Mouse (Mus musculus) cerebellum, adult 2 months (tissue): Measurements from ENCODE around the gene Wnt7a. TPM values are rescaled to one million over a fixed set of nuclear protein-coding genes. Genes with fewer than 3 reads are reported as not detected.

Source experiments
- DNase-seq, 2 experiments: peaks; one replicate each; pipeline ENCODE4 v3.0.0; 2021
- H3K27ac ChIP-seq: fragments of 200-500 bp; 2 replicates; pipeline ENCODE4 v1.5.1; 2012; ENCODE audit warnings: low read length, control low read depth, inconsistent platforms; ENCODE audit not compliant: insufficient read depth
- H3K27me3 ChIP-seq: fragments of 200-500 bp; 2 replicates; pipeline ENCODE4 v1.6.1; 2012; ENCODE audit warnings: inconsistent platforms, mild to moderate bottlenecking, low read length, moderate library complexity; ENCODE audit not compliant: control insufficient read depth, insufficient read depth
- H3K4me1 ChIP-seq: fragments of 200-500 bp; 2 replicates; pipeline ENCODE4 v1.6.1; 2011; ENCODE audit warnings: low read length; ENCODE audit not compliant: control insufficient read depth, insufficient read depth
- H3K4me3 ChIP-seq: fragments of 200-500 bp; replicated peaks from 2 replicates; pipeline ENCODE3; 2011; ENCODE audit warnings: mild to moderate bottlenecking, low read depth, low read length, control low read depth; ENCODE audit not compliant: insufficient read depth
- CTCF ChIP-seq: fragments of 200-500 bp; IDR thresholded peaks from 2 replicates; pipeline ENCODE4 v1.5.1; 2011; ENCODE audit warnings: low read depth, mild to moderate bottlenecking, control low read depth, low read length, moderate library complexity, borderline replicate concordance; ENCODE audit not compliant: insufficient read depth
- POLR2A ChIP-seq: fragments of 200-500 bp; IDR thresholded peaks from 2 replicates; pipeline ENCODE4 v1.6.1; 2011; ENCODE audit warnings: low read length, control low read depth, borderline replicate concordance; ENCODE audit not compliant: insufficient read depth
- WGBS: fragments of 180-500 bp; shearing (Covaris S2); methylation state at CpG from one replicate; pipeline ENCODE4 v1.1.7; 2018; 5-methylcytosine and 5-hydroxymethylcytosine counted together
- polyA plus RNA-seq: library from polyadenylated mRNA; depleted of rRNA; stranded (reverse); fragments of >200 nt; gene quantifications from 2 replicates; pipeline ENCODE4 v1.2.3, GENCODE M21; 2012

Gene Wnt7a
- polyA plus RNA-seq, 1 experiment, result 40.7 TPM

GRCm38 (mm10) chr6:91440474-91441144 lies 29.4 kb upstream of the Wnt7a start:
- 3% methylated on average over 30 of the region's 30 CpGs for WGBS
- TF ChIP-seq POLR2A (peak; percentile 99), CTCF (no peak)
- DNase-seq, result peak; percentile 96 to 99
- Histone ChIP-seq H3K27ac (no peak overlapping the region; the same call in 1 of the 2 replicates), H3K4me1 (0 out of 2 replicates have a peak, but pooled peaks cover 5% of the 10 kb centered on the region), H3K27me3 (no peaks in the 10 kb centered on the region), H3K4me3 (peak overlapping the region; percentile 90)

GRCm38 (mm10) chr6:91424151-91424550 lies 13.0 kb upstream of the Wnt7a start:
- 68% methylated on average over 4 of the region's 4 CpGs for WGBS
- TF ChIP-seq POLR2A (no peak), CTCF (no peak)
- H3K4me3 ChIP-seq, result no peak overlapping the region
- H3K27ac ChIP-seq, result no peak overlapping the region
- no peaks in the 10 kb centered on the region for H3K27me3 ChIP-seq
- DNase-seq, result no peak
- H3K4me1 ChIP-seq, result no peaks in the 10 kb centered on the region

GRCm38 (mm10) chr6:91421629-91422028 lies 10.5 kb upstream of the Wnt7a start:
- DNase-seq, result no peak
- Histone ChIP-seq H3K4me1 (no peaks in the 10 kb centered on the region), H3K4me3 (no peak overlapping the region), H3K27me3 (no peaks in the 10 kb centered on the region), H3K27ac (no peak overlapping the region)
- TF ChIP-seq CTCF (no peak), POLR2A (no peak)
- 74% methylated on average over 4 of the region's 4 CpGs for WGBS

- TF ChIP-seq CTCF (no peak), POLR2A (no peak)
- Histone ChIP-seq H3K27me3 (no peaks in the 10 kb centered on the region), H3K27ac (no peak overlapping the region), H3K4me3 (no peak overlapping the region), H3K4me1 (no peaks in the 10 kb centered on the region)
- 82% methylated on average over 5 of the region's 5 CpGs for WGBS
- no peak for DNase-seq
Observed at GRCm38 (mm10) chr6:91417291-91417845, 6.2 kb upstream of the Wnt7a start.

DNA sequence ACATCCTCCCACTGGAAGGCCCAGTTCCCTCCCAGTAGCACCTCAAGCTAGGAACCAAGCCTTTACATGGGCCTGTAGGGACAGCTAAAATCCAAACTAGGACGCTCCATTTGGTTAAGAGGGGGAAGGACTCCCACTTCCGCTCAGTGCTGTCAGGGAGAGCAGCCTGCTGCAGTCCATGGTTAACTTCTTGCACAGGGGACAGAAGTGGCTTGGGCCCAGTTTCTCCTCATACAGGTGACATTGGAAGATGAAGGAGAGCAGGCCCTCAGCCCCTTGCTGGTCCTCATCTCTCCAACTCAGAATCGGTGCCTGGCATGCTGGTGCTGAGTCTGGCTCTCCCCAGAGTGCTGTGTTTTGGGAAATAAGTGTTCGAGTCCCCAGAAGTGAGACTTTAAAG lies 5.0 kb upstream of the Wnt7a start:
- 80% methylated on average over 4 of the region's 4 CpGs for WGBS
- DNase-seq, result no peak
- Histone ChIP-seq H3K27me3 (no peaks in the 10 kb centered on the region), H3K4me3 (no peak overlapping the region), H3K4me1 (no peaks in the 10 kb centered on the region), H3K27ac (no peak overlapping the region)
- TF ChIP-seq POLR2A (no peak), CTCF (no peak)

DNA sequence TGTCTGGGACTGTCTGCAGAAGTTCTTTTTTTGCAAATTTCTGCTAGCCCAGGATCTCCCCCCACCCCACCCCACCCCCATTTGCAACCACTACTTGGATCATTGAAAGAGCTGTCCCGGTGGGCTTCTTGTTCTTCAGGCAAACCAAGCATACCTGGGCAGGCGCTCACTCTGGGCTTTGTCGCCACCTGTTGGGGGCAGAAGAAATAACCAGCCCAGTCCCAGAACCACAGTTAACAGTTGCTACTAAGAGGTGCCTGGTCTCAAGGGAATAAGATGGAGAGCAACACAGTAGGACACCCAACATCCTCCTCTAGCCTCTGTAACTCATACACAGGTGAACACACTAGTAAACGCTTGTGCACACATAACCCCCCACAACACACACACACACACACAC lies 3.7 kb upstream of the Wnt7a start:
- WGBS, result 9% methylated on average over 4 of the region's 4 CpGs
- Histone ChIP-seq H3K4me3 (no peak overlapping the region), H3K4me1 (no peaks in the 10 kb centered on the region), H3K27me3 (no peaks in the 10 kb centered on the region), H3K27ac (no peak overlapping the region)
- DNase-seq, result peak; percentile 42 to 63
- TF ChIP-seq CTCF (peak; percentile 86), POLR2A (no peak)

DNA sequence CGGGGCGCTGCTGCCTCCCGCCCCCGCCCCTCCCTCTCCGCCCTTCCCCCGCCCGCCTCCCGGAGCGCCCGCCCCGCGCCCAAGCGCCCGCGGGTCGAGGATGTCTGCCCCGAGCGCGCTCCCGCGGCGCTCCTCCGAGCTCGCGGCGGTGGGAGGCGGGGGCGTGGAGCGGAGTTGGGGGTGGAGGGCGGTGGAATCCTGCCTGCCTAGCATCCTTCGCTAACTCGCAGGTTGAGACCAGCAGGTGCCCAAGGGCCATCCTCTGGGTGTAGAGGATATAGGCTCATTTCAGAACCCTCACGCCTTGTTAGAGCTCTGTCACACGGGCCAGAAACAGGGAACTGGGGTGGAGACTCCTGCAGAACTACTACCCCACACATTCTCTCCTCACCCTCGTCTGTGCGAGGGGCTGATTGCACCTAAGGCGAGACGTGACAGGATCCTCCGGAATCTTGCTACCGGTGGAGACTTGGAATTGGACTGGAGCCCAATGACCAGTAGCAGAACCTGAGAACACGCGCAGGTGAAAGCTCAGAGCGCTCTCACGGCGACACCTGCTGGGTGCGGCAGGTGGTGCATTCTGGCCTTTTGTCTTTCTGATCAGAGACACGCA lies 312 bp upstream of the Wnt7a start:
- Histone ChIP-seq H3K27ac (peak overlapping the region; percentile 99), H3K4me3 (peak overlapping the region; percentile 69), H3K27me3 (no peaks in the 10 kb centered on the region), H3K4me1 (peaks cover 18% of the 10 kb centered on the region)
- peak; percentile 93 to 96 for DNase-seq
- WGBS, result under 1% methylated on average over 42 of the region's 47 CpGs
- TF ChIP-seq POLR2A (peak; percentile 49; the same call in 1 of the 2 replicates), CTCF (peak; percentile 100)

DNA sequence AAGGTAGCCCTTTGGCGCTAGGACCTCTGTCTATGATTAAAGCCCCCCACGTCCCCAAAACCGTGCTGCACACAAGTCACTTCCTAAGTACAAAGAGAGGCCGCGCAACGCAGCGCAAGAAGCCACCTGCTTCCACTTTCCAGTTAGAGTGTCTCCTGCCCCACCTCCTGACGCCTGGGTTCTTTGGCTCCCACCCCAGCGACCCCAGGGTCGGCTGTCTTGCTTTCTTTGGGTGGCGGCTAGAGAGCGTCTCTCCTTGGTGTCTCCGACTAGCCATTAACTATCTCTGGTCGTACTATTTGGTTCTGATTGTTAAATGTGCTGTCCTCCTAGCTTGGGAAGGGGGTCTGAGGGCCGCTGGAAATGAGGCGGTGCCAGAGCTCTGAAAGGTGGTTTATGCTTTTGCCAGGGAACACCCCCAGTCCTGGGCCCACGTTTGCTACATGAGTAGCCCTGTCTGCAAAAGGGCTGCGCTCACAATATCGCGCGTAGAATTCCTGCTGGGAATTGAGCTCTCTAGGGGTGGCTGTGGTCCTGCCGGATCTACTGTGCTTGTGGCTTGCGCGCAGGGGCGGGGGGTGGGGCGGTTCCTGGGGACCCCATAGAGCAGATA lies 889 bp downstream of the Wnt7a start:
- H3K27me3 ChIP-seq, result no peaks in the 10 kb centered on the region
- peak; percentile 59 to 60 for DNase-seq
- H3K4me3 ChIP-seq, result peak overlapping the region; percentile 69
- under 1% methylated on average over 26 of the region's 26 CpGs for WGBS
- H3K27ac ChIP-seq, result peak overlapping the region; percentile 99
- TF ChIP-seq POLR2A (no peak), CTCF (no peak)
- peaks cover 22% of the 10 kb centered on the region for H3K4me1 ChIP-seq
